Mouse (Mus musculus) cerebellum, postnatal 10 days (tissue): ENCODE results near the gene Arhgef7.
"Not testable (repeated sequence)": the region's sequence is repeated elsewhere in the genome, so short reads cannot be mapped to it uniquely, and the experiment has no call there.

Source experiments
- DNase-seq, 2 experiments: peaks; one replicate each; pipeline ENCODE4 v3.0.0; 2021; ENCODE audit warnings: mixed read lengths in 2 of 2

Arhgef7 gene

GRCm38 (mm10) chr8:11842757-11843156 lies 115.2 kb downstream of the Arhgef7 start:
- peak in 1 of 2 experiments; percentile 16 for DNase-seq

- peak; percentile 70 to 77 for DNase-seq
Observed at GRCm38 (mm10) chr8:11843677-11844315, 116.3 kb downstream of the Arhgef7 start.

DNA sequence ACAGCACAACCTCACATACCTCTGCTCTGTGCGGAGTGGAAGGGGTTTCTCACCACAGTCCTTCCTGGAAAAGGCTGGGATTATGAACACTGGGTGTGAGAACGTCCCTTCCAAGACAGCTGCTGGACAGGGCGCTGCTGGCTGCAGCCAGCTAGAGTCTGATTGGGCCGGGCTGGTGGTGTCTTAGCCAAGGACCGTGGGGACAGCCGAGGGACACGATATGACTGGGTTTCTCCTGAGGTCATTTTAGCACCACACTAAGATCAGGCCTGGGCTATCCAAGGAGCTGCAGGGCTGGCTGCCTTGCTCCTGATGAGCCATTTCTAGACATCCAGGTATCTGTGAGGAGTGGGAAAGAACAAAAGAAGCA lies 116.8 kb downstream of the Arhgef7 start:
- peak in 1 of 2 experiments; percentile 22 for DNase-seq

DNA sequence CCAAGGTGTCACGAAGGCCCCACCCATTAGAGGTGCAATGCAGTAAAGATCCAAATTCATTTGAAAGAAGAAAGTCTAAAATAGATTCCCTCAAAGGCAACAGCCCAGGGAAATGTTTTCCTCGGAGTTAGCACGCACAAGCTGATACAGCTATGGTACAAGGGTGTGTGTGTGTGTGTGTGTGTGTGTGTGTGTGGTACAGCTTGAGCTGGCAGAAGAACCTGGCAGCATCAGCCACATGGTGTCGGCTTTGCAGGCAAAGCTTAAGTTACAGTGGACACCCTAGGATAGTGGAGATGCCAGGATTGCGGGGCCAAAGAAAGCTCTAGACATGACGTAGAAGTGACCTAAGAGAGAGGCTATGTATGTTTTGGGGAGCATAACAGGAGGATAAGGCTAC lies 119.3 kb downstream of the Arhgef7 start:
- peak; percentile 24 to 42 for DNase-seq

- DNase-seq = no peak
Observed at GRCm38 (mm10) chr8:11867832-11868231, 140.3 kb downstream of the Arhgef7 start.

DNA sequence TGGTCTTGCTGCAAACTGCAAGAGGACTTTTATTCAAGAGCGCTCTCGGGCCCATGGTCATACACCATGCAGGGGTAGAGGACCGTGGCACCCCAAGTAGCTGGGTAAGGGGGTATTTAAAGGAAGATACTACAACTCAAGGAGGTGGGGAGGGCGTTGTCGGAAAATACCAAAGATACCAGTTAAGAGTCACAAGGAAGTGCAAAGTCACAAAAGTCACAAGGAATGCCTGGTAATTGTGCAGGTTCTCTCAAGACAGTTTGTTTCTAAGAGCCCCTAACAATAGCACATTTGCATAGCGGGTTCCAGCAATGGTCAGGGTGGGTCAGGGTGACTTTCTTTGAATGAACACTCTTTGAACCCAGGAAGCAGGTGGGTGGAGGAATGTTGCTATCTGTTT lies 146.7 kb downstream of the Arhgef7 start:
- DNase-seq = not testable (repeated sequence)

DNA sequence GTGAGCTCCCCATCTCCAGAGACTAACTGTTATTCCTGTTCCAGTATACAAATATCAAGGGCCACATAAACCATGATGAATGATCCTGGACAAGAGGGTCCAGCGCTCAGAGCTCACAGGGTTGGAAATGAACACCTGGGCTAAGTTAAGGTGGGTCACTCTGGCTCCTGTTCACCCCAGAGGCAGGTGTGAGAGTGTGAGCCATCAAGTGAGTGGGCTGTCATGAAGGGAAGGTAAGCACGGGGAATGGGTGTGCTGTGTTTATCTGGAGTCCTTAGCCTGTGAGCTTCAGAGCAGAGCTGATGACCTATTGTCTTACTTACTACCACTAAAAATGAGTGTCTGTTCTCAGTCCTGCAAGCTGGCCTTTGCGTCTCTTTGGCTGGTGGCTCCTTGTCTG lies 157.1 kb downstream of the Arhgef7 start:
- no peak for DNase-seq
